Mouse (Mus musculus): Measurements from ENCODE around the gene Ldoc1.
A peak's percentile ranks its signal among the peaks of the same experiment; 100 is the strongest.

Ldoc1 gene

GRCm38 (mm10) chrX:61709302-61710033, at the start of gene Ldoc1:
TSS of gene Ldoc1 (plus strand) at chrX:61709497.
- DNase-seq (ENCODE audit: low spot score) = no peak

- DNase-seq (ENCODE audit: low spot score) = no peak
These were observed 834 bp downstream of the Ldoc1 start for GRCm38 (mm10) chrX:61710131-61710530.

- DNase-seq (ENCODE audit: low spot score) = no peak
These were observed 13.2 kb downstream of the Ldoc1 start for GRCm38 (mm10) chrX:61722281-61723028.

GRCm38 (mm10) chrX:61723029-61723980, 14.0 kb downstream of the Ldoc1 start:
- peak; percentile 14 for DNase-seq (ENCODE audit: low spot score)

GRCm38 (mm10) chrX:61727516-61728310, 18.4 kb downstream of the Ldoc1 start:
- no peak for DNase-seq (ENCODE audit: low spot score)
